Mouse (Mus musculus) lung, adult 2 months (tissue): ENCODE results near the gene Olfr1362.

Experiments used
- CTCF ChIP-seq: fragments of 200-500 bp; IDR thresholded peaks from 2 replicates; pipeline ENCODE4 v1.5.1; 2011; ENCODE audit warnings: mild to moderate bottlenecking, low read length, control low read depth; ENCODE audit not compliant: insufficient read depth
- POLR2A ChIP-seq: fragments of 200-500 bp; IDR thresholded peaks from 2 replicates; pipeline ENCODE4 v1.6.1; 2011; ENCODE audit warnings: low read depth, mild to moderate bottlenecking, control low read depth, low read length, borderline replicate concordance; ENCODE audit errors: extremely low read depth

DNA sequence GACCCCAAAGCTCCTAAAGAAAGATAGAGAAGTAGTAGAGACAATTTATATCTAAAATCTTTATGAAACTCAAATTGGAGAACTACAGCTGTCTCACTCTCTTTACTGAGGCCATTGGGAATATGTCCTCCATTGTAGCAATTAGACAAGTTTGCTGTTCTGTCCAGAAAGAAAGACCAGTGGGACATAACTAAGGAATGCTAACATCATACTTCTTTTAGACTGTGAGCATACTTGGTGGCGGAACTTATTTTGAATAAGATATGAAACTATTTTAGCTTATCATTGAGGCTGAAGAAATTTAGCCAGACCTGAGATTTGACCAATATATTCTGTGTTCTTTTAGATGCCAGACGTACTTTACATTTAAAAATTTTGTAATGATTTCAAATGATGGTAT lies 32.2 kb downstream of the Olfr1362 start, which contains the start of gene Olfr1364:
- TF ChIP-seq POLR2A (no peak), CTCF (no peak)
